Mouse (Mus musculus) heart, postnatal 0 days (tissue): Measurements from ENCODE around the gene Gm5134. TPM values are rescaled to one million over a fixed set of nuclear protein-coding genes. Genes with fewer than 3 reads are reported as not detected.

Source experiments
- ATAC-seq: fragments of 200-750 bp; cut with Nextera tagmentation; 2 replicates; pipeline ENCODE4 v1.8.0; 2017; ENCODE audit warnings: low read depth, moderate number of reproducible peaks, moderate library complexity; ENCODE audit not compliant: insufficient read depth
- DNase-seq: peaks from one replicate; pipeline ENCODE4 v3.0.0-alpha.2; 2016; ENCODE audit warnings: low spot score
- H3K27ac ChIP-seq: fragments of 300-500 bp; sonication (generic); 2 replicates; pipeline ENCODE4 v1.5.1; 2014; ENCODE audit warnings: low read depth, mild to moderate bottlenecking
- H3K27me3 ChIP-seq: fragments of 300-500 bp; sonication (generic); 2 replicates; pipeline ENCODE4 v1.6.1; 2014; ENCODE audit warnings: low read length, mixed read lengths; ENCODE audit not compliant: control insufficient read depth, insufficient read depth
- H3K36me3 ChIP-seq: fragments of 300-500 bp; sonication (generic); replicated peaks from 2 replicates; pipeline ENCODE4 v1.6.1; 2014; ENCODE audit warnings: low read length, mixed read lengths; ENCODE audit not compliant: control insufficient read depth, insufficient read depth
- H3K4me1 ChIP-seq: fragments of 300-500 bp; sonication (generic); 2 replicates; pipeline ENCODE4 v1.6.1; 2014; ENCODE audit warnings: antibody characterized with exemption; ENCODE audit not compliant: control insufficient read depth, insufficient read depth
- H3K4me2 ChIP-seq: fragments of 300-500 bp; sonication (generic); 2 replicates; pipeline ENCODE4 v1.6.1; 2014; ENCODE audit warnings: low read depth, mild to moderate bottlenecking, low read length, moderate library complexity
- H3K4me3 ChIP-seq: fragments of 300-500 bp; sonication (generic); 2 replicates; pipeline ENCODE4 v1.5.1; 2014; ENCODE audit warnings: low read depth, low read length
- H3K9ac ChIP-seq: fragments of 300-500 bp; sonication (generic); replicated peaks from 2 replicates; pipeline ENCODE4 v1.6.1; 2014; ENCODE audit warnings: low read depth, low read length, mixed read lengths
- H3K9me3 ChIP-seq: fragments of 300-500 bp; sonication (generic); replicated peaks from 2 replicates; pipeline ENCODE4 v1.6.1; 2016; ENCODE audit warnings: low read length; ENCODE audit not compliant: control insufficient read depth
- CTCF ChIP-seq: IDR thresholded peaks from 2 replicates; pipeline ENCODE4 v1.5.1; 2016; ENCODE audit warnings: antibody characterized with exemption, control low read depth, low read depth
- EP300 ChIP-seq: IDR thresholded peaks from 2 replicates; pipeline ENCODE4 v1.6.1; 2016; ENCODE audit warnings: antibody characterized with exemption, low read depth
- WGBS: fragments of 180-500 bp; shearing (Covaris S2); extraction: QIAGEN DNeasy Blood & Tissue Kit; methylation state at CpG from one replicate; pipeline ENCODE4 v1.1.7; 2014; 5-methylcytosine and 5-hydroxymethylcytosine counted together
- polyA plus RNA-seq: library from polyadenylated mRNA; unstranded; fragments of >200 nt; fragmentation: Nextera tagmentation; extraction: Ambion mirVana; gene quantifications from 2 replicates; pipeline ENCODE4 v1.2.1, GENCODE M21; 2015
- total RNA-seq: library from RNA; depleted of rRNA; stranded (reverse); fragments of >200 nt; gene quantifications from 2 replicates; pipeline ENCODE4 v1.2.3, GENCODE M21; 2014; ENCODE audit warnings: low replicate concordance

Gene Gm5134
- total and polyA plus RNA-seq, 2 experiments from 2014 or later, result not detected

GRCm38 (mm10) chr10:75935680-75936541, 18.4 kb upstream of the Gm5134 start, which contains the start of gene Mmp11:
Gene Mmp11 (minus strand): TSS chr10:75936496.
- TF ChIP-seq EP300 (peak; percentile 50; the same call in 1 of the 2 replicates), CTCF (no peak)
- WGBS, result 3% methylated on average over 50 of the region's 51 CpGs
- Histone ChIP-seq H3K4me1 (peaks cover 22% of the 10 kb centered on the region), H3K4me3 (peak within 1 kb of the TSS; percentile 70), H3K27me3 (no peaks in the 10 kb centered on the region; the same call in 1 of the 2 replicates), H3K27ac (peak within 1 kb of the TSS; percentile 91), H3K4me2 (peak within 1 kb of the TSS; percentile 59), H3K36me3 (no peaks in the 10 kb centered on the region), H3K9me3 (no peaks in the 10 kb centered on the region), H3K9ac (peak within 1 kb of the TSS; percentile 78)
- DNase-seq (peak; percentile 88), ATAC-seq (peak; percentile 86)

GRCm38 (mm10) chr10:75936909-75937667, 17.2 kb upstream of the Gm5134 start:
- Histone ChIP-seq H3K4me1 (peaks cover 12% of the 10 kb centered on the region), H3K9ac (peak overlapping the region; percentile 78; the same call in 1 of the 2 replicates)
- 28% methylated on average over 18 of the region's 18 CpGs for WGBS

GRCm38 (mm10) chr10:75937851-75938643, 16.3 kb upstream of the Gm5134 start:
- no peaks in the 10 kb centered on the region for H3K27me3 ChIP-seq
- H3K27ac ChIP-seq, result 0 out of 2 replicates have a peak overlapping the region, but pooled peaks have one; percentile 16
- no peak for DNase-seq
- peak overlapping the region; percentile 59 for H3K4me2 ChIP-seq
- H3K4me3 ChIP-seq, result peak overlapping the region; percentile 70
- no peak for ATAC-seq
- H3K4me1 ChIP-seq, result peaks cover 5% of the 10 kb centered on the region; the same call in 1 of the 2 replicates
- WGBS, result 42% methylated on average over 10 of the region's 10 CpGs
- TF ChIP-seq EP300 (no peak), CTCF (no peak)
- H3K9ac ChIP-seq, result no peak overlapping the region
- no peaks in the 10 kb centered on the region for H3K9me3 ChIP-seq
- H3K36me3 ChIP-seq, result no peaks in the 10 kb centered on the region

More at GRCm38 (mm10) chr10:75936909-75937667, 17.2 kb upstream of the Gm5134 start:
- H3K4me2 ChIP-seq, result peak overlapping the region; percentile 59
- H3K27me3 ChIP-seq, result no peaks in the 10 kb centered on the region
- peak overlapping the region; percentile 70 for H3K4me3 ChIP-seq
- no peaks in the 10 kb centered on the region for H3K9me3 ChIP-seq
- H3K27ac ChIP-seq, result peak overlapping the region; percentile 91
- DNase-seq, result no peak
- TF ChIP-seq EP300 (no peak), CTCF (no peak)
- no peaks in the 10 kb centered on the region for H3K36me3 ChIP-seq
- ATAC-seq, result no peak

GRCm38 (mm10) chr10:75939481-75940234, 14.7 kb upstream of the Gm5134 start:
- Histone ChIP-seq H3K4me3 (no peak overlapping the region), H3K9me3 (no peaks in the 10 kb centered on the region), H3K9ac (no peak overlapping the region), H3K4me1 (peaks cover 15% of the 10 kb centered on the region; the same call in 1 of the 2 replicates), H3K27me3 (no peaks in the 10 kb centered on the region), H3K4me2 (no peak overlapping the region), H3K36me3 (no peaks in the 10 kb centered on the region), H3K27ac (no peak overlapping the region)
- DNase-seq (no peak), ATAC-seq (no peak)
- TF ChIP-seq CTCF, result no peak
- WGBS, result 54% methylated on average over 9 of the region's 9 CpGs
